Mouse (Mus musculus) liver, embryonic 13.5 days (tissue): ENCODE measurements at regions not wholly inside any gene's neighbourhood (a gene's known extent, or its start where the extent isn't known, plus 50 kb on each side); places are given as distances from the start of the nearest gene placed in this dataset.

Source experiments
- ATAC-seq: fragments of 200-750 bp; cut with Nextera tagmentation; 2 replicates; pipeline ENCODE4 v1.8.0; 2017; ENCODE audit warnings: low read depth, mild to moderate bottlenecking, moderate number of reproducible peaks, moderate library complexity
- DNase-seq: peaks from one replicate; pipeline ENCODE4 v3.0.0; 2022
- H3K27ac ChIP-seq: fragments of 300-500 bp; sonication (generic); 2 replicates; pipeline ENCODE4 v1.5.1; 2015; ENCODE audit warnings: moderate library complexity, mild to moderate bottlenecking, inconsistent platforms
- H3K27me3 ChIP-seq: fragments of 300-500 bp; sonication (generic); 2 replicates; pipeline ENCODE4 v1.6.1; 2015; ENCODE audit warnings: mild to moderate bottlenecking, inconsistent platforms
- H3K36me3 ChIP-seq: fragments of 300-500 bp; sonication (generic); 2 replicates; pipeline ENCODE4 v1.6.1; 2015; ENCODE audit warnings: mild to moderate bottlenecking, inconsistent platforms
- H3K4me1 ChIP-seq: fragments of 300-500 bp; sonication (generic); replicated peaks from 2 replicates; pipeline ENCODE4 v1.6.1; 2015; ENCODE audit warnings: inconsistent platforms
- H3K4me2 ChIP-seq: fragments of 300-500 bp; sonication (generic); 2 replicates; pipeline ENCODE4 v1.6.1; 2015; ENCODE audit warnings: inconsistent platforms, mild to moderate bottlenecking, moderate library complexity
- H3K4me3 ChIP-seq: fragments of 300-500 bp; sonication (generic); replicated peaks from 2 replicates; pipeline ENCODE4 v1.5.1; 2015; ENCODE audit warnings: mild to moderate bottlenecking, inconsistent platforms
- H3K9ac ChIP-seq: fragments of 300-500 bp; sonication (generic); 2 replicates; pipeline ENCODE4 v1.6.1; 2015; ENCODE audit warnings: mild to moderate bottlenecking, inconsistent platforms
- H3K9me3 ChIP-seq: fragments of 300-500 bp; sonication (generic); replicated peaks from 2 replicates; pipeline ENCODE4 v1.6.1; 2016; ENCODE audit warnings: inconsistent platforms
- WGBS: fragments of 180-500 bp; shearing (Covaris S2); methylation state at CpG from one replicate; pipeline ENCODE4 v1.1.7; 2015; ENCODE audit not compliant: insufficient replicate concordance; 5-methylcytosine and 5-hydroxymethylcytosine counted together

DNA sequence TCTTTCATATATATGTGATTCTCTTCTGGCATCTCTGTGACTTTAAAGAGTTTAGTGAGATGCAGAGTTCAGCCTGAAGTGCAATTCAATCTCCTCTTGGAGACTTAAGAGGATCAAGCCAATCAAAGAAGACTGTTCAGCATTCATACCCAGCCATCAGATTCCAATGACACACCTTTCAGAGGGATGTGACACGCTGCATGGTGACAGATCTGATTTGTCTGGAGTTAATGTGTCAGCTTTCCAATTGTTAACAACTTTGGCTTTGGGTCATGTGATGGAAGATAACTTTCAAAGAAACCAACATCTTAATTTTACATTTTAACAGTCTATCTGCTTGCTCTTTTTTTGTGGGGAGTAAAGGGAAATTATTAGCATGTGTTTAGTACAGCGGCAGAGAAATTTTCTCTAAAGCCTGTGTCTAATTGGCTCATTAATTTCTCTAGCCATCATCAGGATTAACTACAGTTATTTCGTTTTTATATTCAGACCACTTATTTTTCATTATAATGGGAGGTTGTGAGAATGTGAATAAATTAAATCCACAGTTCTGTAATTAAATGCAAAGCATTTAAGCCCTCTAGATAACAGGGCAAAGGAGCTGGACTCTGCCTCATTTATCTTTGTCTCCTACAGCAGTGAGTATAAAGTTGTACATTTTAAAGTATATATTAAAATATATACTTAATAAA is 108.2 kb upstream of the Adamts5 start:
- H3K4me3 ChIP-seq = no peak overlapping the region
- ATAC-seq (no peak), DNase-seq (no peak)
- H3K4me2 ChIP-seq = no peak overlapping the region
- no peak overlapping the region for H3K27ac ChIP-seq
- no peaks in the 10 kb centered on the region for H3K27me3 ChIP-seq
- no peak overlapping the region for H3K9ac ChIP-seq
- no peaks in the 10 kb centered on the region for H3K4me1 ChIP-seq
- H3K36me3 ChIP-seq = no peaks in the 10 kb centered on the region
- H3K9me3 ChIP-seq = no peaks in the 10 kb centered on the region
- WGBS = 42% methylated on average over 3 of the region's 3 CpGs

- Histone ChIP-seq H3K36me3 (no peaks in the 10 kb centered on the region), H3K4me1 (no peaks in the 10 kb centered on the region), H3K27ac (no peak overlapping the region), H3K4me3 (no peak overlapping the region), H3K9me3 (no peaks in the 10 kb centered on the region), H3K4me2 (no peak overlapping the region), H3K27me3 (no peaks in the 10 kb centered on the region), H3K9ac (no peak overlapping the region)
- DNase-seq = no peak
- 70% methylated on average over 1 of the region's 1 CpGs for WGBS
- ATAC-seq = no peak
Observed at GRCm38 (mm10) chr16:86007799-86008198, 106.2 kb upstream of the Adamts5 start.

DNA sequence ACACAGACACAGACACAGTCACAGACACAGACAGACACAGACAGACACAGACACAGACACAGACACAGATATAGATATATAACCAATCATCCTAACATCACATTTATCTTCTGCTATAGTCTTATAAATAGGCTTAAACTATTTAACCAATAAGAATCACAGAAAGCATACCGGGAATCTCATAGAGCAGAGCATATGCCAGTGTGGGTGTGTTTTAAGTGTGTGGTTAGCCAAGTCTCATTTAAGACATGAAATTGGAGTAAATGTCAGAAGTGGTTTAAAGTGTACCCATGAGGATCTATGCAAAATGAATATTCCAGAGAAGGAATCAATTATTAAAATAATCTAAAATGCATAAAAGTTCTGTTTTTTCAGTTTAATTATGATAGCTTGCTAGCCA is 99.2 kb upstream of the Adamts5 start:
- H3K4me1 ChIP-seq = no peaks in the 10 kb centered on the region
- no peak overlapping the region for H3K27ac ChIP-seq
- DNase-seq (no peak), ATAC-seq (no peak)
- no peak overlapping the region for H3K4me3 ChIP-seq
- H3K9me3 ChIP-seq = no peaks in the 10 kb centered on the region
- H3K36me3 ChIP-seq = no peaks in the 10 kb centered on the region
- H3K4me2 ChIP-seq = no peak overlapping the region
- H3K27me3 ChIP-seq = no peaks in the 10 kb centered on the region
- 72% methylated on average over 1 of the region's 1 CpGs for WGBS
- H3K9ac ChIP-seq = no peak overlapping the region

DNA sequence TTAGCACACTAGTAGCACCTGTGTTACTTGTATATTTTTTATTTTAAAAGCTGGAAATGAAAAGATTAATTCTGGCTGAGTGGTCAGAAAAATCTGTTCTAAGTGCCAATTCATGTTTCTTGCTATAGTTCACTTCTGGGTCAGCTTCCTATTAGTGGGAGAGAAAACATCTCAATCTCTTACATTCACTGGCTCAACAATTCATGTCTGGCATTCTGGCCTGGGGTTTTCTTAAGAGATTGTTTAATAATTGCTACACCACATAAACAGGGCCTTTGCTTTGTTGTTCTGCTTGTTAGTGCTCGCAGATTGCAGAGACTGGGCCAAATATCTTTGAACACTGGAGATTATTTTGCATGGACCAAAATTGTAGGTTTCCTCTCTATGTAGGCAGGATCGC is 84.2 kb upstream of the Adamts5 start:
- H3K4me3 ChIP-seq = no peak overlapping the region
- WGBS = 49% methylated on average over 2 of the region's 2 CpGs
- no peaks in the 10 kb centered on the region for H3K4me1 ChIP-seq
- DNase-seq (no peak), ATAC-seq (no peak)
- H3K4me2 ChIP-seq = no peak overlapping the region
- H3K9ac ChIP-seq = no peak overlapping the region
- no peaks in the 10 kb centered on the region for H3K27me3 ChIP-seq
- no peak overlapping the region for H3K27ac ChIP-seq
- H3K9me3 ChIP-seq = no peaks in the 10 kb centered on the region
- no peaks in the 10 kb centered on the region for H3K36me3 ChIP-seq

DNA sequence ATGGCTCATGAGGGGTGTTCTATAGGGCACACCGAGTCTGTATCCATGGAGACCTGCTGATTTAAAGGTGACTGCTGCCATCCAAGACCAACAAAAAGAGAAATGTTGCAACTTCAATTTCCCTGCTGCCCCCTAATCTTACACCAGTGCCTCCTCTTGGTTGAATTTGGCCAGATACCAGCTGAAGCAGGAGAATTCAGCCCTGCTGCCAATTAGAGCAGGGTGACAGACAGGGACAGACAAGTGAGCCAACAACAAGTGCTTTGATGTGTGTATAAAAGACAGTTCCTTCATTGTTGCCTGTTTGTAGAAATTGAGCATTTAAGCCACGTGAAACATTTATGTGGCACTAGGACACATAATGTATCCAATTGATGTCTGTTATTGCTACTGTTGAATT is 75.5 kb upstream of the Adamts5 start:
- H3K27ac ChIP-seq = no peak overlapping the region
- no peaks in the 10 kb centered on the region for H3K27me3 ChIP-seq
- no peaks in the 10 kb centered on the region for H3K36me3 ChIP-seq
- H3K9ac ChIP-seq = no peak overlapping the region
- no peaks in the 10 kb centered on the region for H3K4me1 ChIP-seq
- no peak overlapping the region for H3K4me3 ChIP-seq
- H3K4me2 ChIP-seq = no peak overlapping the region
- ATAC-seq = no peak
- no peak for DNase-seq
- WGBS = 68% methylated on average over 2 of the region's 2 CpGs
- no peaks in the 10 kb centered on the region for H3K9me3 ChIP-seq

GRCm38 (mm10) chr16:85966892-85967444 is 65.3 kb upstream of the Adamts5 start:
- 40% methylated on average over 4 of the region's 4 CpGs for WGBS
- H3K4me1 ChIP-seq = no peaks in the 10 kb centered on the region
- H3K4me2 ChIP-seq = no peak overlapping the region
- no peak overlapping the region for H3K4me3 ChIP-seq
- DNase-seq (no peak), ATAC-seq (no peak)
- no peaks in the 10 kb centered on the region for H3K27me3 ChIP-seq
- H3K36me3 ChIP-seq = no peaks in the 10 kb centered on the region
- no peak overlapping the region for H3K27ac ChIP-seq
- H3K9me3 ChIP-seq = no peaks in the 10 kb centered on the region
- H3K9ac ChIP-seq = no peak overlapping the region

GRCm38 (mm10) chr16:85966251-85966650 is 64.6 kb upstream of the Adamts5 start:
- no peak overlapping the region for H3K4me2 ChIP-seq
- H3K4me1 ChIP-seq = no peaks in the 10 kb centered on the region
- DNase-seq = no peak
- no peaks in the 10 kb centered on the region for H3K27me3 ChIP-seq
- H3K36me3 ChIP-seq = no peaks in the 10 kb centered on the region
- WGBS = 80% methylated on average over 4 of the region's 4 CpGs
- no peak overlapping the region for H3K9ac ChIP-seq
- no peak for ATAC-seq
- H3K4me3 ChIP-seq = no peak overlapping the region
- no peak overlapping the region for H3K27ac ChIP-seq
- no peaks in the 10 kb centered on the region for H3K9me3 ChIP-seq

GRCm38 (mm10) chr16:85964352-85965210 is 63.0 kb upstream of the Adamts5 start:
- Histone ChIP-seq H3K27me3 (no peaks in the 10 kb centered on the region), H3K4me2 (no peak overlapping the region), H3K4me3 (no peak overlapping the region), H3K4me1 (no peaks in the 10 kb centered on the region), H3K9ac (no peak overlapping the region), H3K27ac (no peak overlapping the region), H3K36me3 (no peaks in the 10 kb centered on the region), H3K9me3 (no peaks in the 10 kb centered on the region)
- 67% methylated on average over 2 of the region's 2 CpGs for WGBS
- no peak for DNase-seq
- ATAC-seq = no peak

GRCm38 (mm10) chr16:85956006-85956562 is 54.5 kb upstream of the Adamts5 start:
- ATAC-seq (no peak), DNase-seq (no peak)
- WGBS = 74% methylated on average over 4 of the region's 4 CpGs
- Histone ChIP-seq H3K27me3 (no peaks in the 10 kb centered on the region), H3K9me3 (no peaks in the 10 kb centered on the region), H3K9ac (no peak overlapping the region), H3K36me3 (no peaks in the 10 kb centered on the region), H3K4me2 (no peak overlapping the region), H3K4me3 (no peak overlapping the region), H3K27ac (no peak overlapping the region), H3K4me1 (no peaks in the 10 kb centered on the region)

- WGBS = 73% methylated on average over 4 of the region's 4 CpGs
- H3K4me1 ChIP-seq = no peaks in the 10 kb centered on the region
- no peaks in the 10 kb centered on the region for H3K36me3 ChIP-seq
- no peak overlapping the region for H3K4me2 ChIP-seq
- no peaks in the 10 kb centered on the region for H3K27me3 ChIP-seq
- H3K27ac ChIP-seq = no peak overlapping the region
- no peak for ATAC-seq
- H3K9ac ChIP-seq = no peak overlapping the region
- H3K9me3 ChIP-seq = no peaks in the 10 kb centered on the region
- no peak for DNase-seq
- H3K4me3 ChIP-seq = no peak overlapping the region
Observed at GRCm38 (mm10) chr16:85951628-85952027, 50.0 kb upstream of the Adamts5 start.
